Mouse (Mus musculus) gastrocnemius, postnatal 4 days (tissue): Measurements from ENCODE around the gene 6030468B19Rik. TPM values are rescaled to one million over a fixed set of nuclear protein-coding genes. Genes with fewer than 3 reads are reported as not detected.
"Not testable (repeated sequence)": the region's sequence is repeated elsewhere in the genome, so short reads cannot be mapped to it uniquely, and the experiment has no call there.

Experiments used
- DNase-seq, 2 experiments: peaks; one replicate each; pipeline ENCODE4 v3.0.0; 2021 to 2022; ENCODE audit warnings: low spot score in 2 of 2, mixed read lengths in 2 of 2
- total RNA-seq, 2 experiments: library from RNA; stranded (reverse); gene quantifications; 2 replicates each; pipeline ENCODE4 v1.2.3; 2021

6030468B19Rik gene
- total RNA-seq, 2 experiments from 2014 or later: not detected

DNA sequence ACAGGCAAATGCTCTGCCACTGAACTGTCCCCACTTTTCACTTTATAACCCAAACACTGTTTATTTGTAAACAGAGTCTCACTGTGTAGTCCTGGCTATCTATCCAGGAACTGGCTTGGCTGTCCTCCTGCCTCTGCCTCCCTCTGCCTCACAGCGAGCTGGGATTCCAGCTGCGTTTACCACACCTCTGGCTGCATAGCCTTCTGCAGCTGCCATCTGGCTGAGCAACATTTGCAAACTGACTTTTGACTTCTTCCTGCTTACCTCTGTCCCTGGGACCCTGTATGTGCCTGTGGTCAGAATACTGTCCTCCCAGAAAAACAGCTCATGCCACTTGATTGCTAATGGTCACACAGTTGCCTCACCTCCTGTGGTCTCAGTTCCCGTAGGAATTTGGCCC lies 29.9 kb downstream of the 6030468B19Rik start:
- DNase-seq: no peak

DNA sequence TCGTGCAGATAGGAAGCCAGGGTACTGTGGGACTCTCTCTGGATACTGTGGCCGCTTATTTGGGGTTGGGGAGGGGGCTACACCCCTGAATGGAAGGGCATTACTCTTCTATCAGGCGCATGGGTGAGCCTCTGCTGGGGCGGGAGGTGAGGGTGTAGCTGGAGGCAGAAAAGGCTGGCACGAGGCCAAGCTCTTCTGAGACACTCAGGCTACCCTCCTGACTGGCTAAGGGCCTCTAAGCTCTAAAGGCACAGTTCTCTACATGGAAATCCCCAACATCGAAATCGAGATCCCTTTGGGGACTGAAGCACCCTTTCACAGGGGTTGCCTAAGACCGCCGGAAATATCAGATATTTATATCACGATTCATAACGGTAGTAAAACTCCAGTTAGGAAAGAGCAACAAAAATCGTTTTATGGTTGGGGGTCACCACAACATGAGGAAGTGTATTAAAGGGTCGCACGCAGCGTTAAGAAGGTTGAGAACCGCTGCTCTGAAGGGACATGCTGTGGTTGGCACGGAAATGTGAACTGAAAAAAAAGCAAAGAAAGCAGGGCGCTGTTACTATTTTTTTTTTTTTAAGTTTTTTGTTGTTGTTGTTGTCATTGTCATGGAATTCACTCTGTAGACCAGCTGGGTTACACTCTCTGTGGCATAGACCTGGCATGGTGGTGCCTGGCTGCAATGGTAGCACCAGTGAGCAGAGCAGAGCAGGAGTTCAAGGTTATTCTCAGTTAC lies 30.9 kb downstream of the 6030468B19Rik start:
- DNase-seq: peak in 1 of 2 experiments; percentile 45

DNA sequence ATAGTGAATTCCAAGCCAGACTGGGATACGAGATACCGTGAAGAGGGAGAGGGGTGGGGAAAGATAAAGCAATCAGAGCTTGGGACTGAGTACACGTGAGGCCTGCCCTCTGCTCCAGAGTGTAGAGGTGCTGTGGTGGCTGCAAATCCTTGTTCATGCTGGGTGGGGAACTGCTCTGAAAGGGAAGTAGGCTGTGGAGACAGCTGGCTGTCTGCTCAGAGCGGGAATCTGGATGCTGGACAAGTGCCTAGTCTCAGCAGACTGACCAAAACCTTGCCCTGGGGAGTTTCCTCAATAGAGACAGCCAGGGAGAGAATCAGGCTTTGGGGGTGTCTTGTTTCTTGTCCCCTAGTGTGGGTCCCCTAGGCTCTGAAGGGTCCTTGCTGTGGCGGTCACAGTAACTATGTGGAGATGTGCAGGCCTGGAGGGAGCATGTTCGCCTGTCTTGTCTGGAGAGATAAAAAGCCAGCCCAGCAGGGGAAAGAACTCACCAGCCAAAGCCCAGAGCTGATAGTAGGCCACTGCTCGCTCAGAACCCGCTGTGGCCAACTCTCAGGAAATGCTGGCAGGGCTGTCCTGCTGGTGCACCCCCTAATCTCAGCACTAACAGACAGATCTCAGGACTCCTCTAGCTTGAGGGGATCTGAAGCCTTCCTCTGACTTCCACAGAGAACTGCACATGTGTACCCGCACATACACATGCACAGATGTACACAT lies 31.6 kb downstream of the 6030468B19Rik start:
- DNase-seq: peak in 1 of 2 experiments; percentile 66

DNA sequence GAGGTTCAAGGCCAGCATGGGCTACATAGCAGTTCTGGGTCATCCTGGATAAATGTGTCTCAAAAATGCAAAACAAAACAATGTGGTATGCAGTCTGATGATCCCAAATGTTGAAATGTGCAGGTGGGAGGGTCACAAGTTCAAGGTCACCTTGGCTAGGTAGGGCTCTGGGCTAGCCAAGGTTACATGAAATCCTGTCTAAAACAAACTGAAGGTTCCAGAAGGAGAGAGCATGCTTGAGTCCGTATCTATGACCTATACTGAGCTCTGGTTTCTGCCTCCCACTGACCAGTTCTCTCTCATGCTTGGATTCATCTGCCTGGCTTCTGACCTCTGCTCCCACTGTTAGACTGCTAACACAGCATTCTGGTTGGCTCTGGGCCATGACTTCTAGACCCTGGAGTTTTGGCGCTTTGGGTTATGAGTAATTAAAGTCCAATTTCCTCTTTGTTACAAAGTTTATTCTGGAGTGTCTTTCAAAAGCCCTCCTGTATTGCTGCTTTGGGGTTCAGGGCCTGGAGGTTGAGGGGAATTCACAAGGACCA lies 32.3 kb downstream of the 6030468B19Rik start:
- no peak for DNase-seq

DNA sequence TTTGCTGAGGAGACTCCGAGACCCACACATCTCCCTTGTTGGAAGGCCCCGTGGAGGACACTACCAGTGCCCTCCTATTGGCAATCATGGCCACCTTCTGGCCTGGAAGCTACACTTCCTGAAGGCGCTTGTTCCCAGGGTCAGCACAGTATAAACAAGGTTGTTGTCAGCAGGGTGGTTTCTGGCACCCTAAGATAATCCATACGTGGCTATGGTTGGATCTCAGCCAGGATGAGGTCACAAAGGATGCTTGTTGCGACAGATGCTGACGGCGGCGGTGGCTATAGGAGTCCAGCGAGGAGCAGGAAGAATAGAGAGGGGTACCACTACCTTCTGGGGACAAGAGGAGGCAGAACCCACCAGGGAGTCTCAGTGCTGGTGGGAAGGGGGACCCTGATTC lies 32.9 kb downstream of the 6030468B19Rik start:
- DNase-seq: no peak

DNA sequence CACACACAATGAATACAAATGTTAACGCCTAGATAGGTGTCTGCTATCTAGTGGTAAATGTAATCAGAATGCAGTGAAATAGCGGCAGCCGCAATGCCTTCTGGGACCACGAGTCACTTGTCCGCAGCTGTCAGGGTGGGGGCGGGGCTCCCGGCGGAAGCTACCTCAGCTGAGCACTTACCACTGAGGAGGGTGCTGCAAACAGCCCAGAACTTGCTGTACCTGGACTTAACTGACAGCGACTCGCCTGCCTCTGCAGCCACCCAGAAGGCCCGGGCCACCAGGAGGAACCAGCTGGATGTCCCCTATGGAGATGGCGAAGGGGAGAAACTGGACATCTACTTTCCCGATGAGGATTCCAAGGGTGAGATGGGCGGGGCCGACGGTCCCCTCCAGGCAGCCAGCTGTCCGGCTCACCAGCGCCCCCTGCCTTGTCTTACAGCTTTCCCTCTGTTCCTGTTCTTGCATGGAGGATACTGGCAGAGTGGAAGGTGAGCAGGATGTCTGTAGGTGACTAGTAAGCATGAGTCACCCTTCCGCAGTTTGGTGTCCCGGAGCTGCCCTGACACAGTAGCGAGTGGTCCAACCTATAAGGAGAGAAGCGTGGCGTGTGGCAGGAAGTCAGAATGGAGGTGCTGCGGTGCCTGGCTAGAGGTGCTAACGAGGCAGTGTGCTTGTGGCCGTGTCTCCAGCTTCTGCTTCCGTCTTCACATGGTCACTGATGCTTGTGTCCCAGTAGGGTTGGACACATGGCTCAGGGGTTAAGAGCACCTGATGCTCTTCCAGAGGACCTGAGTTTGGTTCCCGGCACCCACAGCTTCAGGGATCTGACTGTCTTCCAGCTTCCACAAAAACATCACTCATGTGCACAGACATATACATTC lies 34.9 kb downstream of the 6030468B19Rik start:
- peak; percentile 75 to 84 for DNase-seq

DNA sequence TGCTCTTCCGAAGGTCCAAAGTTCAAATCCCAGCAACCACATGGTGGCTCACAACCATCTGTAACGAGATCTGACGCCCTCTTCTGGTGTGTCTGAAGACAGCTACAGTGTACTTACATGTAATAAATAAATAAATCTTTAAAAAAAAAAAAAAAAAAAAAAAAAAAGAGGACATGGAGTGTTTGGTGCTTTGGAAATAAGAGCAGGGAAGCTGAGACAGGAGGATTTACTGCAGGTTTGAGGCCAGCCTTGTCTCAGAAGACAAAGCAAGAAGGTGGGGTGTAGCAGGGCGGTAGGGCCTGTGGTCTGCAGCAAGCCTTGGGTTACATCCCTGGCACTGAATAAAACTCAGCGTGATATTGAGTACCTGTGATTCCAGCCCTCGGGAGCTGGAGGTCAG lies 36.0 kb downstream of the 6030468B19Rik start:
- not testable (repeated sequence) for DNase-seq

DNA sequence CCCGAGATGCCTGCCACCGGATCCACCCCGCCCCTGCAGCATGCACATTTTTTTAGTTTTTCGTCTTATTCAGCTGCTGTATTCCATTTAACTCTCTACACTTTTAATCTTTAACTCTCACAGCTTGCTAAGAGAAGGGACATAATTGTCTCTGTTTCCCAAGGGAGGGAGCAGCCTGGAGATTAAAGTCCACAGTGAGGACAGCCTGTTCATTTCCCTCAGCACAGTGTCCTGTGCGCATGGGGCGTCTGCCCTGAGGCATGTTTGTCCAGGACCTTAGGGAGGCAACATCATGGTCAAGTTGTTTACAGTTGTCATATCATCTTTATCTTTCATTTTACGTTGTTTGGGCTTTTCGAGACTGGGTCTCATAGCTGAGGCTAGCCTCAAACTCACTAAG lies 36.6 kb downstream of the 6030468B19Rik start:
- no peak for DNase-seq

DNA sequence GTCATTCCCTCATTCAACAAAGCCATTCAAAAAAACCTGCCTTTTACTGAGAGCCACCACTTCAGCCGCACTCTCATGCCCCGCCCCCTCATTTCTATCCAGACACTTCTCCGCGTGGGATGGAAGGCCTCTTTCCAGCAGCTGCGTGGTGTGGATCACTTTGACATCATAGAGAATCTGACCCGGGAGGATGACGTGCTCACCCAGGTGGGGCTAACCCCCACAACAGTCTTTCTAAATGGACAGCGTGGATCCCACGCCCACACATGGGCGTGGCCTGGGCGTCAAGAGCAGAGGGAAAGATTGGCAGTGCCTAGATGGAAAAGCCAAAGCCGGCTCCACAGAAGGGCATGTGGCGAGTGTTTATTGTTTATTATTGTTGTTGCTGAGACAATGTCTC lies 38.8 kb downstream of the 6030468B19Rik start:
- DNase-seq: no peak

DNA sequence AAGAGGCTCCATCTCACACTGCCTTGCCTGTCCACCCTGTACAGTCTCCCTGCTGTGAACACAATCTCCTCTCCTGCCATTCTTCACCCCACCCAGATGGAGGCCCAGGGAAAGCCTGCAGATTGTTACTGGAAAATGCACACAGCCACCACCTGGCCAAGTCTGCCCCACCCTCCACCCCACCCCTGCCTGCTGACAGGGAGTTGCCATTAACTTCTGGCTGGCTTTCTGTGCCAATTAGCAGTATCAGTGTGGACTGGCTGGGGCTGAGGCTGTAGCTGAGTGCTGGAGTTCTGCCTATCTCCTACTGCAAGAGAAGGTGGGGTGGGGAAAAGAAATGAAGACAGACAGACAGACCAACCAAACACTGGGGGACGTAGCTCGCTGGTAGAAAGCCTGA lies 41.1 kb downstream of the 6030468B19Rik start:
- DNase-seq: no peak

DNA sequence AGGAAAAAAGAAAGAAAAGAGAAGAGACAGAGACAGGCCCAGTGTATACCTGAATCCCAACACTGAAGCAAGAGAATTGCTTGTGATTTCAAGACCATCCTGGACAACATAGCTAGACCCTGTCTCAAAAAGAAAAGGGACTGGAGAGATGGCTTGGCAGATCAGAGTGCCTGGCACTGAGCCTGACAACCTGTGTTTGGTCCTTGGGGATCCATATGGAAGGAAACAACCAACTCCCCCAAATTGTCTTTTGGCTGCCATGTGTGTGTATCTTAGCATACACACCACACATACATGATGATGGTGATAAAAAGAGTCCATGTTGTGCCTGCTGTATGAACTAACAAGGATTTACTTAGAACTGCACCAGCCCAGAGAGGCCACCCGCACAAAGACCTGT lies 41.6 kb downstream of the 6030468B19Rik start:
- DNase-seq: no peak

DNA sequence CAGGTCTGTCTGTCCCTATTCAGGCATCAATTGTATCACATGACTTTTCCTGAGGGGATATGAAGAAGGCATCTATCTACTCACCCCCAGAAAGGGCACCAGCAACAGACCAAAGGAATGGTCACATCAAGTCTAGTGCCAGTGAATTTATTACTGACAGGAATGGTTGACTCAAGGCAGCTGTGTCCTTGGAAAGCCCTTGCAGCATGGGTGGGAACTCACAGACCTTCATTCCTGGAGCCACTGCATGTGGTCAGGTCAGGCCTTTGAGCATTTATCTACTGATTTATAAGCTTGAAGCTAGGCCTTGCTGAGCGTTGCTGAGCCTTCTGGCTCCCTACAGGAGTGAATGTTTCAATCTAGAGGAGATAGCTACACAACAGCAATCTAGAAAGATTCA lies 43.5 kb downstream of the 6030468B19Rik start:
- no peak for DNase-seq

DNA sequence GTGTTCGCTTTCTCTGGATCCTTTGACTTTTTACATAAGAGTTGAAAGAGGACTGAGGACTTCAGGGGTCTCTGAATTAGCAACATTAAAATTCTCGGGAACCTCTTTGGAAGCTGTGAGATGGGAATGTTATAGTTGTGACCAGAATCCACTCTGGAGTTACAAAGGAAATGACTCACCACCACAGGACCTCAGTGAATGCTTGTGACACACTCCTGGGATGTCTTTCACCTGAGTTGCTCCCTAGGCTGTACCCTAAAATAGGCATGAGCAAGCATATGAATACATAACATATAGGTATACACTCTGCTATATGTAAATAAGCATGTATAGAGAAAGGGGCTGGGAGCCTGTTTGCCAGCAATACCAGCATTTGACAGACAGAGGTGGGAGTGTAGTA lies 46.0 kb downstream of the 6030468B19Rik start:
- no peak for DNase-seq

DNA sequence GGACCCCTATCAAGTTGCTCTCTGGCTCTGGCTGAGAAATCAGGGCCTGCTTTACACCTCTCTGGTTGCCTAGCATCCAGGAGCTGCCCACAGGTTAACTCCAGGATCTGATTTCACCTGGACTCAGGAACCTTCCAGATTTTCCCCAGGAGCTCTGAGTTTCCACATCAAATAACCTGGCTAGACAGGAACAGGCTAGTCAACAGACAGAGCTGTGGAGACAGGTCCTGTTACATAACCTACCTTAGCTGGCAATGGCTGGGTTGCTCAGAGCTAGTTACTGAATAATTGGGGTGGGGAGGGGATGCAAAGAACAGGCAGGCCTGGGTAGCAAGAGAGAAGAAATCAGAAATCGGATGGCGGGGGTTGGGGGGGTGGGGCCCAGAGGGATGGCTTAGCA lies 47.5 kb downstream of the 6030468B19Rik start:
- DNase-seq: no peak

DNA sequence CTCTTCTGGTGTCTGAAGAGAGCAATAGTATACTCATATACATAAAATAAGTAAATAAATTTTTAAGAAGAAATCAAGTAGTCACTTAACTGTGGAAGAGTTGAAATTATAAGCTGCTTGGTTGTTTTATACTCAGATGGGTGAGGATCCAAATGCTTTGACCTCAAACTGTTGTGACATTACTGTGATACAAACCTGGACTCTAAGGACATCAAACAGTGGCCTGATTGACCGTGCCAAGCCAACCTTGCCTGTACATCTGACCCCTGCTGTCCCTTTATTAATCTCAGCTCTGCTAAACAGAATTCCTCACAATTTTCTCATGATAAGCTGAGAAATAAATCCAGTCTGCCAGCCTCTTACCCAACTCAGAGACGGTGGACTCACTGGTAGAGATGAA lies 48.2 kb downstream of the 6030468B19Rik start:
- no peak for DNase-seq

DNA sequence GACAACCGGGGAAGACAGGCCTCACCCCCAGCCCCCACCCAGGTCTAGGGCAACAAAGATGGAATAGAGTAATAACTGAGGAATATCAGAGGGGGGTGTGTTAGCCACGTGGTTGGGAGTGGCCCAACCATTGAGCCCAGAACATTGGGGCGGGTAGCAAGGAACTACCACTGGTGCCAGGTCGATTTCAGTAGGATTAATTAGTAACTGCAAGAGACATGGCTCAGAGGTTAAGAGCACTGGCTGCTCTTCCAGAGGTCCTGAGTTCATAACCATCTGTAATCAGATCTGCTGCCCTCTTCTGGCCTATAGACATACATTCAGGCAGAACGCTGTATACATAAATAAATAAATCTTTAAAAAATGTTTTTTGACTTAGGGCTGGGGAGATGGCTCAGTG lies 49.2 kb downstream of the 6030468B19Rik start:
- DNase-seq: no peak

DNA sequence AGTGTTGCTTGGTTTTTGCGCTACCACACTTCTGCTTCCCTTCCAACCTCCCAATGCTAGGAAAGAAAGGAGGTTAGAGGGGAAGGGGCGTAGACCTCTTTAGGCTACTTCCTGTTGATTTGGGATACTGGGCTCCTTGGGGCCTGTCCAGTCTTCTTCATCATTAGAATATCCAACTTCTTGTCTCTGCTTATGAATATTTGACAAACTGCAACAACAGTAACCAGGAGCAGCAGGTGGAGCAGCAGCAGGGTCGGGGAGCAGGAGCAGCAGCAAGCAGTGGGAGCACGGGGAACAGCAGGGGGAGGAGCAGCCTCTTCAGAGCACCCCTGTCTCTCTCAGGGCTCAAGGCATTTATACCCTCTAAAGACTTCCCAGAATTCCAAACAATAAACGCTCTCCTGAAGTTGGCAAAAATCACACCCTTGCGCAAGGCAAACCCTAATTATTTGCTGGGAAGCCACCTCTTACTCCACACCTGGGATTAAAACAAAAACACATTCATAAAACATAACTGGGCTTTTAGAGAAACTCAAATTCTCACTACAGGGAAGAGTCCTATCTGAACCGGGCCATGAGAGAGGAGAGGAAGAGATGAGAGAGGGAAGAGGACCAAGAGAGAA lies 50.2 kb downstream of the 6030468B19Rik start:
- DNase-seq: no peak

DNA sequence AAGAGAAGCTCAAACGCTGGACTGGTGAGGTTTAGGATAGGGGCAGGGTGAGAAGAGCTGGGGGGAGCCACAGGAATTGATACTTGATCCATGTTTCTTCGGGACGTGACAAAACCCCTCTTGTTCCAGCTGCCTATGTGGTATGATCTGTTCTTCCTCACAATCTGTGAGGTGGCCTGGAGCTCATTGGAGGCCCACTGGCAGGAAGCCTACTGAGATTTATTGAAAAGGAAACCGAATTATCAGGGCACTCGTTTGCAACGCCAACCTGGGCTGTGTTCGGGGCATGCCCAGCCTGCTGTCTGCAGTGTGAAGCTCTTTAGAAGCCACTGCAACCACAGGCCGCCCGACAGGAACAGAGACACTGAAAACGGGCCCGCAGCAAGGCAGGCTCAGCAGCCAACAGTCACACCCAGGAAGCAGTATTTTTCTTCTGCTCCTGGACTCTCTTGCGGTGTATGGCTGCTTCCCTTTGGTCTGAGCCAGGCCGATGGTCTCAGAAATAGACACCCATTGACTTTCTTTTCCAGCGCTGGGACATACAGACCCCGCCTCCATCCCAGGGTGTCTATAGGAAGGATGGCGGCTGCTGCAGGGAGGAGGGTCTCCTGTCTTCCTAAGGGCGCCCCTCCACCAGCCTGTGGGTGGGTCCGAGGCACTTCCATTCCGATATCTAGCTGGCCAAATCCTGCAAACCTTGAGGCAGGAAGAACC lies 51.0 kb downstream of the 6030468B19Rik start:
- DNase-seq: peak in 1 of 2 experiments; percentile 52

DNA sequence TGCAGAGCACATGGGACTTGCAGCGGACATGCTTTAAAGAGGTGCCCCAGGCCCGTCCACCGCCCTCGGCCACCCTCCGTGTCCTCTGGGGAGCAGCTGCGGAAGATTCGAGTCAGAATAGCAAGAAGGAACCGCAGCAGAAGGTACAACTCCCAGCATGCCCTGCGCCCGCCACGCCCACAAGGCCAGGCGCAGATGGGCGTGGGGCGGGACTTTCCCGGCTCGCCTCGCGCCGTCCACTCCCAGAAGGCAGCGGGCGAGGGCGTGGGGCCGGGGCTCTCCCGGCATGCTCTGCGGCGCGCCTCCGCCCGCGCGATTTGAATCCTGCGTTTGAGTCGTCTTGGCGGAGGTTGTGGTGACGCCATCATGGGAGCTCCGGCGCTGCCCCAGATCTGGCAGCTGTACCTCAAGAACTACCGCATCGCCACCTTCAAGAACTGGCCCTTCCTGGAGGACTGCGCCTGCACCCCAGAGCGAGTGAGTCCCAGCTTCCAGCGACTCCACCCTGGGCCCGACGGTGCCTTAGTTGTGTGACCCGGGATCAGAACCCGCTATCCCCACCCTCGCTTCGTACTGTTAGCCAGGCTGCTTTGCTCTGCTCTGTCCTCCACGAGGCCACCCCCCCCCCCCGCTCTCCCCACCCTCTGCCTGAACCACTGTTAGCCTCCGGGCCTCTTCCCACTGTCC lies 51.7 kb downstream of the 6030468B19Rik start, which contains the start of gene Birc5:
Birc5 (plus strand) TSS at position 267 of the 687 bp plus-strand sequence.
- DNase-seq: peak; percentile 94 to 96

DNA sequence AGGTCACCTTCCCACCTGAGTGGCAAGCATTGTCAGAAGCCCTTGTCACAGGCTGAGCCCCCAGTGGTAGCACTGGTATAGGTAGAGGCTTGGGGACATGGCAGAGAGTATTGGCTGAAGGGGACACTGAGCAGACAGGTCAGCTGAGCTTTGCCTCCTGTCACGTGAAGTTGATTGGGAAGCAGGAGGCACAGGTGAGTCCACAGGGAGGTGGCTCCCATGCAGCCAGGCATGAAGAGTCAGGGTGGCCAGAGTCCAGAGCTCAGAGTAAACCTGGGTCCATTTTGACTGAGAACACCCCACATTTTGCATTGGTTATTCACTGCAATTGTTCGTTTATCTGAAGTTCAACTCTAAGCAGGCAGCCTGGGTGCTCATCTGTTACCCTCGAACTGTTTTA lies 55.4 kb downstream of the 6030468B19Rik start:
- no peak for DNase-seq
